Mouse (Mus musculus) heart, adult 2 months (tissue): ENCODE data around the gene Trpc2. TPM values are rescaled to one million over a fixed set of nuclear protein-coding genes. Genes with fewer than 3 reads are reported as not detected.

ENCODE experiments used
- DNase-seq, 2 experiments: peaks; one replicate each; pipeline ENCODE4 v3.0.0; 2021
- H3K27ac ChIP-seq: fragments of 200-600 bp; 2 replicates; pipeline ENCODE4 v1.8.1; 2022
- H3K27me3 ChIP-seq: fragments of 200-500 bp; 2 replicates; pipeline ENCODE4 v1.6.1; 2012; ENCODE audit warnings: mild to moderate bottlenecking, low read length, inconsistent platforms, mixed read lengths; ENCODE audit not compliant: control insufficient read depth, insufficient read depth
- H3K36me3 ChIP-seq: fragments of 200-500 bp; 2 replicates; pipeline ENCODE4 v1.6.1; 2012; ENCODE audit warnings: low read length, inconsistent platforms; ENCODE audit not compliant: control insufficient read depth, insufficient read depth
- H3K4me1 ChIP-seq: fragments of 200-500 bp; 2 replicates; pipeline ENCODE4 v1.6.1; 2011; ENCODE audit warnings: low read length; ENCODE audit not compliant: control insufficient read depth, insufficient read depth
- H3K4me3 ChIP-seq: fragments of 200-600 bp; 2 replicates; pipeline ENCODE4 v1.8.1; 2022
- H3K79me2 ChIP-seq: fragments of 200-500 bp; replicated peaks from 2 replicates; pipeline ENCODE4 v1.6.1; 2012; ENCODE audit warnings: mild to moderate bottlenecking, inconsistent platforms, low read length, moderate library complexity, mixed read lengths; ENCODE audit not compliant: control insufficient read depth, insufficient read depth
- H3K9ac ChIP-seq: fragments of 200-500 bp; 2 replicates; pipeline ENCODE4 v1.6.1; 2012; ENCODE audit warnings: low read depth, mild to moderate bottlenecking, control low read depth, inconsistent platforms, low read length, mixed read lengths
- CTCF ChIP-seq: fragments of 200-600 bp; IDR thresholded peaks from 2 replicates; pipeline ENCODE4 v1.8.1; 2022; ENCODE audit warnings: antibody characterized with exemption, mild to moderate bottlenecking, moderate library complexity
- EP300 ChIP-seq: fragments of 200-500 bp; IDR thresholded peaks from 2 replicates; pipeline ENCODE4 v1.6.1; 2011; ENCODE audit warnings: low read depth, low read length, control low read depth; ENCODE audit not compliant: insufficient read depth
- POLR2A ChIP-seq: fragments of 200-500 bp; IDR thresholded peaks from 2 replicates; pipeline ENCODE4 v1.6.1; 2011; ENCODE audit warnings: mild to moderate bottlenecking, low read depth, low read length, control low read depth; ENCODE audit not compliant: insufficient read depth
- WGBS: fragments of 180-500 bp; shearing (Covaris S2); methylation state at CpG from one replicate; pipeline ENCODE4 v1.1.7; 2018; 5-methylcytosine and 5-hydroxymethylcytosine counted together
- intact Hi-C: fragments of 180-260 bp; cut with DNase I; formaldehyde crosslinking; loops from one replicate; pipeline ENCODE4 v1.15.1; 2025
- polyA plus RNA-seq: library from polyadenylated mRNA; depleted of rRNA; stranded (reverse); fragments of >200 nt; gene quantifications from 2 replicates; pipeline ENCODE4 v1.2.3, GENCODE M21; 2012
- total RNA-seq, 2 experiments: library from RNA; stranded (reverse); gene quantifications; 2 replicates each; pipeline ENCODE4 v1.2.3; 2021

The Trpc2 gene
- total and polyA plus RNA-seq, 3 experiments: 0.23 to 1.2 TPM; not detected in 1

- H3K36me3 ChIP-seq: peaks cover 12% of the 10 kb centered on the region
- no peak overlapping the region for H3K4me3 ChIP-seq
- H3K79me2 ChIP-seq: 0 out of 2 replicates have a peak, but pooled peaks cover 4% of the 10 kb centered on the region
- no peak for TF ChIP-seq CTCF
- TF ChIP-seq EP300: no peak
- TF ChIP-seq POLR2A: no peak
- no peak overlapping the region for H3K27ac ChIP-seq
- intact Hi-C loops: no loop called here
- no peak overlapping the region for H3K9ac ChIP-seq
- H3K4me1 ChIP-seq: peaks cover 4% of the 10 kb centered on the region
- no peaks in the 10 kb centered on the region for H3K27me3 ChIP-seq
- DNase-seq: no peak
- WGBS: 81% methylated on average over 1 of the region's 1 CpGs
These were observed 20.7 kb upstream of the Trpc2 start for GRCm38 (mm10) chr7:102062203-102062602.

GRCm38 (mm10) chr7:102063891-102064290 lies 19.0 kb upstream of the Trpc2 start:
- Histone ChIP-seq H3K4me1 (peaks cover 4% of the 10 kb centered on the region), H3K36me3 (peaks cover 9% of the 10 kb centered on the region), H3K27ac (no peak overlapping the region), H3K79me2 (peaks cover 4% of the 10 kb centered on the region; the same call in 1 of the 2 replicates), H3K27me3 (no peaks in the 10 kb centered on the region), H3K9ac (no peak overlapping the region), H3K4me3 (no peak overlapping the region)
- DNase-seq: no peak
- intact Hi-C loops: loop anchor here (2.0 kb wide), 1 partner anchor 129 kb away; the partner anchor contains the start of gene Numa1
- TF ChIP-seq POLR2A (no peak), EP300 (no peak), CTCF (no peak)
- 53% methylated on average over 9 of the region's 9 CpGs for WGBS

GRCm38 (mm10) chr7:102064655-102065045 lies 18.3 kb upstream of the Trpc2 start:
- 1% methylated on average over 9 of the region's 9 CpGs for WGBS
- DNase-seq: no peak
- Histone ChIP-seq H3K27me3 (no peaks in the 10 kb centered on the region), H3K36me3 (peaks cover 8% of the 10 kb centered on the region), H3K9ac (peak overlapping the region; percentile 70), H3K79me2 (peaks cover 4% of the 10 kb centered on the region; the same call in 1 of the 2 replicates), H3K4me3 (peak overlapping the region; percentile 65), H3K27ac (peak overlapping the region; percentile 85), H3K4me1 (peaks cover 4% of the 10 kb centered on the region)
- TF ChIP-seq POLR2A: no peak
- TF ChIP-seq CTCF: no peak
- TF ChIP-seq EP300: no peak
- intact Hi-C loops: loop anchor here (2.0 kb wide), 1 partner anchor 130 kb away; the partner anchor contains the start of gene Numa1

- H3K36me3 ChIP-seq: peaks cover 8% of the 10 kb centered on the region
- TF ChIP-seq POLR2A (peak; percentile 69; the same call in 1 of the 2 replicates), CTCF (no peak), EP300 (peak; percentile 58)
- H3K4me1 ChIP-seq: peaks cover 4% of the 10 kb centered on the region
- peaks cover 2% of the 10 kb centered on the region; the same call in 1 of the 2 replicates for H3K79me2 ChIP-seq
- intact Hi-C loops: loop anchor here (2.0 kb wide), 1 partner anchor 130 kb away; the partner anchor contains the start of gene Numa1
- WGBS: under 1% methylated on average over 56 of the region's 56 CpGs
- H3K27ac ChIP-seq: peak within 1 kb of the TSS; percentile 85
- H3K27me3 ChIP-seq: no peaks in the 10 kb centered on the region
- peak; percentile 93 to 96 for DNase-seq
- peak within 1 kb of the TSS; percentile 65 for H3K4me3 ChIP-seq
- H3K9ac ChIP-seq: peak within 1 kb of the TSS; percentile 80
These were observed 17.6 kb upstream of the Trpc2 start, which contains the start of the genes Rnf121, Xndc1 and Xntrpc for GRCm38 (mm10) chr7:102065046-102065891. Gene Rnf121 (minus strand): TSS chr7:102065469. Gene Xndc1 (plus strand): TSS chr7:102065511. Gene Xntrpc (plus strand): TSS chr7:102065713.

GRCm38 (mm10) chr7:102066363-102066762 lies 16.6 kb upstream of the Trpc2 start:
- intact Hi-C loops: no loop called here
- Histone ChIP-seq H3K9ac (no peak overlapping the region), H3K4me1 (peaks cover 4% of the 10 kb centered on the region), H3K27me3 (no peaks in the 10 kb centered on the region), H3K27ac (no peak overlapping the region; the same call in 1 of the 2 replicates), H3K4me3 (peak overlapping the region; percentile 65), H3K36me3 (peaks cover 8% of the 10 kb centered on the region), H3K79me2 (peaks cover 2% of the 10 kb centered on the region; the same call in 1 of the 2 replicates)
- WGBS: 54% methylated on average over 6 of the region's 6 CpGs
- DNase-seq: no peak
- no peak for TF ChIP-seq POLR2A
- TF ChIP-seq EP300: no peak
- no peak for TF ChIP-seq CTCF
